Mouse (Mus musculus) cerebral cortex, adult 2 months (tissue): ENCODE data around the gene Mbl1.

Experiments used
- WGBS: fragments of 180-500 bp; shearing (Covaris S2); methylation state at CpG from one replicate; pipeline ENCODE4 v1.1.7; 2018; 5-methylcytosine and 5-hydroxymethylcytosine counted together

The Mbl1 gene

DNA sequence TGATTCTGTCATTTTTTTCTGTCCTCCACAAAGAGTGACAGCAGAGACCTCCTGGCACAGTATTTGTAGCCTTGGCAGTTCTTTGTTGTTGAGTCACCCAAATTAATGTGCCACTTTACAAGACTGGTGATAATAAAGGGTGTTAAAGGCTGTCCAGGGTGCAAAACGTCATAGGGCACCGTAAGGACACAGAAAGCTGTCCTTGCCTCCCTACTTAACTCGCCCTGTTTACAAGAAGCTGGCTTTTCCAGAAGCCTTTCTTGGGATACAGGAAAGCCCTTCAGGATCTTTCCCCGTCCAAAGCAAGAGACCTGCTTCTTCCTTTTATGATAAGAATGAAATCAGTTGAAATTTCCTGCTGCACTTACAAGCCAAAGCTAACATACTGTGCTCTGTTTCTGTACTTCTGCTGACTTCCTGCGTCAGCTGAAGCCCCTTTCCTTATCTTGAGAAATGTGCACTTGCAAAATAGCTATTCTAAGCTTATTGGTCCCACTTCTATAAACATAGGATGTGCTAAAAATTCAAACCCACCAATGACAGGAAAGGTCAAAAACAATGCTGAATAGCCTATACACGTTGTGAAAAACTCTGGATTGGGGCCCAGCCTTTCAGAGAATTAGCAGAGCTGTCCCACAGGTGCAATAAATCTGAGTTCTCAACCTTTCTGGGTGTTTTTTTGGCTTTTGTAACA lies 46.9 kb downstream of the Mbl1 start:
- 62% methylated on average over 6 of the region's 6 CpGs for WGBS
